Mouse (Mus musculus) liver, embryonic 14.5 days (tissue): ENCODE measurements around the gene Ankrd60. TPM values are rescaled to one million over a fixed set of nuclear protein-coding genes. Genes with fewer than 3 reads are reported as not detected.

ENCODE experiments used
- ATAC-seq: fragments of 200-750 bp; cut with Nextera tagmentation; 2 replicates; pipeline ENCODE4 v1.8.0; 2017; ENCODE audit warnings: moderate number of reproducible peaks, mild to moderate bottlenecking, moderate library complexity; ENCODE audit not compliant: insufficient read depth
- DNase-seq, 3 experiments: peaks; one replicate each; pipeline ENCODE4 v3.0.0-alpha.2; 2012 to 2013; ENCODE audit warnings: low read depth in 3 of 3, low spot score in 3 of 3
- H3K27ac ChIP-seq: fragments of 300-500 bp; sonication (generic); 2 replicates; pipeline ENCODE4 v1.5.1; 2014; ENCODE audit warnings: moderate library complexity, mild to moderate bottlenecking, control low read depth, inconsistent platforms
- H3K27me3 ChIP-seq: fragments of 300-500 bp; sonication (generic); 2 replicates; pipeline ENCODE4 v1.6.1; 2014; ENCODE audit warnings: mild to moderate bottlenecking, low read length, moderate library complexity; ENCODE audit not compliant: control insufficient read depth, insufficient read depth
- H3K36me3 ChIP-seq: fragments of 300-500 bp; sonication (generic); replicated peaks from 2 replicates; pipeline ENCODE4 v1.6.1; 2014; ENCODE audit warnings: low read depth; ENCODE audit not compliant: control insufficient read depth, insufficient read depth
- H3K4me1 ChIP-seq, 2 experiments: fragments of 200-500 bp in 1 of 2; fragments of 300-500 bp in 1 of 2; sonication (generic) in 1 of 2; replicated peaks; 2 replicates each; pipeline ENCODE4 v1.6.1; 2012 to 2014; ENCODE audit warnings: antibody characterized with exemption in 1 of 2, inconsistent platforms in 1 of 2, low read length in 1 of 2; ENCODE audit not compliant: control insufficient read depth in 2 of 2, insufficient read depth in 2 of 2
- H3K4me2 ChIP-seq: fragments of 300-500 bp; sonication (generic); 2 replicates; pipeline ENCODE4 v1.6.1; 2014; ENCODE audit warnings: low read depth, mild to moderate bottlenecking, control low read depth, moderate library complexity
- H3K4me3 ChIP-seq, 2 experiments: fragments of 200-500 bp in 1 of 2; fragments of 300-500 bp in 1 of 2; sonication (generic) in 1 of 2; 2 replicates each; pipeline ENCODE4 v1.5.1; 2012 to 2014; ENCODE audit warnings: low read depth in 2 of 2, low read length in 2 of 2, mild to moderate bottlenecking in 2 of 2, control low read depth in 1 of 2, inconsistent platforms in 1 of 2, moderate library complexity in 1 of 2; ENCODE audit not compliant: insufficient read depth in 1 of 2
- H3K9ac ChIP-seq: fragments of 300-500 bp; sonication (generic); replicated peaks from 2 replicates; pipeline ENCODE4 v1.6.1; 2014; ENCODE audit warnings: mild to moderate bottlenecking, control low read depth, moderate library complexity
- H3K9me3 ChIP-seq: fragments of 300-500 bp; sonication (generic); 2 replicates; pipeline ENCODE4 v1.6.1; 2016; ENCODE audit warnings: low read length, mixed read lengths; ENCODE audit not compliant: control insufficient read depth
- CTCF ChIP-seq: IDR thresholded peaks from 2 replicates; pipeline ENCODE4 v1.5.1; 2016; ENCODE audit warnings: antibody characterized with exemption, low read depth, control low read depth
- EP300 ChIP-seq: IDR thresholded peaks from 2 replicates; pipeline ENCODE4 v1.6.1; 2016; ENCODE audit warnings: antibody characterized with exemption, low read depth
- WGBS: fragments of 180-500 bp; shearing (Covaris S2); extraction: QIAGEN DNeasy Blood & Tissue Kit; methylation state at CpG from one replicate; pipeline ENCODE4 v1.1.7; 2014; ENCODE audit not compliant: insufficient replicate concordance; 5-methylcytosine and 5-hydroxymethylcytosine counted together
- polyA plus RNA-seq, 2 experiments: library from polyadenylated mRNA; depleted of rRNA in 1 of 2; stranded (reverse) in 1 of 2; unstranded in 1 of 2; fragments of >200 nt; fragmentation: Nextera tagmentation in 1 of 2; extraction: Ambion mirVana in 1 of 2; gene quantifications; 2 replicates each; pipeline versions ENCODE4 v1.2.1 to v1.2.3; 2012 to 2014

Gene Ankrd60
- polyA plus RNA-seq, 2 experiments: not detected

- TF ChIP-seq CTCF: no peak
- TF ChIP-seq EP300: no peak
- Histone ChIP-seq H3K36me3 (no peaks in the 10 kb centered on the region), H3K27me3 (no peaks in the 10 kb centered on the region), H3K27ac (no peak overlapping the region), H3K9ac (no peak overlapping the region), H3K4me3 (no peak overlapping the region), H3K4me1 (no peaks in the 10 kb centered on the region), H3K9me3 (no peaks in the 10 kb centered on the region), H3K4me2 (no peak overlapping the region)
- DNase-seq (no peak), ATAC-seq (no peak)
- WGBS: 64% methylated on average over 5 of the region's 5 CpGs
These were observed 41.0 kb upstream of the Ankrd60 start for GRCm38 (mm10) chr2:173619132-173619531.

GRCm38 (mm10) chr2:173616156-173616555, 38.0 kb upstream of the Ankrd60 start:
- H3K4me2 ChIP-seq: no peak overlapping the region
- peaks cover 0 to under 1% of the 10 kb centered on the region in 2 experiments; a peak in 1 of 4 replicates for H3K4me1 ChIP-seq
- no peaks in the 10 kb centered on the region for H3K9me3 ChIP-seq
- no peak for DNase-seq
- H3K27me3 ChIP-seq: no peaks in the 10 kb centered on the region
- no peak overlapping the region for H3K4me3 ChIP-seq
- WGBS: 77% methylated on average over 7 of the region's 7 CpGs
- H3K9ac ChIP-seq: no peak overlapping the region
- no peaks in the 10 kb centered on the region for H3K36me3 ChIP-seq
- H3K27ac ChIP-seq: no peak overlapping the region
- no peak for ATAC-seq
- TF ChIP-seq EP300 (no peak), CTCF (no peak)

DNA sequence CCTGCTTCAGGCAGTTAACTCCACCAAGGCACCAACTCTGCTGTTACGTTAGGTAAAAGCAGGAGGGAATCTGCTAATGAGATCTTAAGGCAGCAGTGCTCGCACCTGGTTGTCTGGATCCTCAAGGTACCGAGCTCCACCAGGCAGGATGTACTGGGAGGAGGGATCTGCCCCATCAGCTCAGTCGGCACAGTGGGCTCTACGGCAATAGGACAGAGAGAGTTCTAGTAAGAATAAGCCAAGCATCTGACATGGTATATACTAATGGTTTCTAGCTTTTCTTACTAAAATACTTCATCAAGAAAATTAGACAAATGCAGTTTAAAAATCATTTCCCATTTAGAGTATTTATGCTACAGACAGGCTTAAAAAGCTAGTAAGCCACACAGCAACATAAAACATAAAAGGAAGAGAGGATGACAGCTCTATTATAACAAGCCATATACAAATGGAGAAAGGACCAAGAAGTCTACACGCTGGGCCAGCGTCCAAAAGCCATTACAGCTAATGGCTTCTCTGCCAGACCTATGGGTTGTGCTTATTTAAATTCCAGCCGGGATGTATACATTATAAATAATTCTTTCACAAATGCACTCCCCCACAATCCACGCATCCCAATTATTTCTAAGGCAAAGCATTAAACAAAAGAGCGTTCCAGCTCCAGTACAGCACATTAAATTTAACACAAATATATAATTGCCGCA, 37.4 kb upstream of the Ankrd60 start:
- 82% methylated on average over 11 of the region's 11 CpGs for WGBS
- H3K27ac ChIP-seq: no peak overlapping the region
- H3K9me3 ChIP-seq: no peaks in the 10 kb centered on the region
- H3K4me1 ChIP-seq: peaks cover 0 to 2% of the 10 kb centered on the region in 2 experiments; a peak in 1 of 4 replicates
- no peak overlapping the region for H3K4me3 ChIP-seq
- DNase-seq: no peak
- H3K9ac ChIP-seq: no peak overlapping the region
- ATAC-seq: no peak
- no peak overlapping the region for H3K4me2 ChIP-seq
- H3K27me3 ChIP-seq: no peaks in the 10 kb centered on the region
- TF ChIP-seq EP300 (no peak), CTCF (no peak)
- no peaks in the 10 kb centered on the region for H3K36me3 ChIP-seq

DNA sequence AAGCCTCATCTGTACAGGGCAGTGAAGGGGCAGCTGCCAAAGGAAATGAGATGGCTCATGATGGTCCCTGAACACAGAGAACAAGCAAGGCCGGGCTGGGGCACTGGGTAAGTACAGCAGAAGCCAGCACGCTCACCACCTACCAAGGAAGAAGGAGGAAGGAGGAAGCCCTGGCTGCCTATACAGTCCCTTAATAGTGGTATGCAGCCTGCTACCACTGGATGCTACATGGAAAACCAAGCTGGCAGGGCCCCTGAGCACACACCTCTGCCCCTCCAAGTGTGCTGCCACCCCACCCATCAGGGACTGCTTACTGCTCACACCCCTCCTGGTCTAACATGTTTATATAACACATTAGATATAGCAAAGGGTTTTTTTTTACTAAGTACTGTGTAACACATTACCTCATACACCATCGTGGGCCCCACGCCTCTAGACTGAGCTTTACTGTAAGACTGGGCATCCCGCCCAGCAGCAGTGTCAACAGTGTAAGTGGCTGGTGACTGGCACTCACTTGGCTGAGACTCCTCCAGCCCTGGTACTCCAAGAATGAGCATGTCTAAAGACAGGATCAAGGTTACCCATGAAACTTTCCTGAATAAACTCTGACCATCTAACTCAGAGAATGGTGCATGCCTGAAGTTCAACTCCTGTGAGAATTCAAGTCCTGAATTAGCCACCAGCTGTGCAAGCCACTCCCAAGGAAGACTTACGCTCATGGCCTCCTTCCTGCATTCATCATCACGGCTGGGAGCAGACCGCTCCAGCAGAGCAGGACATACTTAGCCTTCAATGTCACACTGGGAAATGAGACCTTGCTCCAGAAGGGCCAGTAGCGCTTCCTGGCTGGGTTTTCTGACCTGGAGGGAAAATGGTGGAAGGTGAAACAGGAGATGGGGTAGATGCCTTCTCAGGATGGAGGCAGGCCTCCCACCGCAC, 30.1 kb upstream of the Ankrd60 start:
- DNase-seq: no peak
- H3K9me3 ChIP-seq: no peaks in the 10 kb centered on the region
- H3K9ac ChIP-seq: no peak overlapping the region
- ATAC-seq: no peak
- H3K4me2 ChIP-seq: no peak overlapping the region
- no peak for TF ChIP-seq EP300
- TF ChIP-seq CTCF: no peak
- no peak overlapping the region for H3K4me3 ChIP-seq
- no peaks in the 10 kb centered on the region for H3K36me3 ChIP-seq
- H3K27me3 ChIP-seq: no peaks in the 10 kb centered on the region
- WGBS: 83% methylated on average over 10 of the region's 10 CpGs
- 0 out of 4 replicates have a peak, but pooled peaks cover 0 to 2% of the 10 kb centered on the region in 2 experiments for H3K4me1 ChIP-seq
- H3K27ac ChIP-seq: no peak overlapping the region

DNA sequence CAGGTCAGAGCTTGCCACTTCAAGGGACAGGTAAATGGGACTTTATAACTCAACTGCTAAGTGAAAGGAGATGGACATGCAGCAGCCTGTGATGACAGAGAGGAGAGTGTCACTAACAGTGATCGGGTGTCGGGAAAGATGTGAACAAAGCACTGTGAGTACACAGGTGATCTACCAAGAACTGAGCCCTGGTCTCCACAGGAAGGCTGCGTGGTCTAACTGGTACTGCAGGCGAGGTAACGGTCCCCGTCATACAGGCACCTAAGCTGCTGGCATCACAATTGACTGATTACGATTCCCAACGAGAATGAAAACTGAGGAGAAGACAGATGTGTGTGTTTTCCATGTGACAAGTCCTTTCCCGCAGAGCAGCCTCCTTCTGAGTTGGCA, 28.2 kb upstream of the Ankrd60 start:
- no peaks in the 10 kb centered on the region for H3K27me3 ChIP-seq
- DNase-seq (no peak), ATAC-seq (no peak)
- no peak overlapping the region for H3K4me3 ChIP-seq
- H3K4me2 ChIP-seq: no peak overlapping the region
- no peaks in the 10 kb centered on the region for H3K36me3 ChIP-seq
- no peak for TF ChIP-seq CTCF
- no peak for TF ChIP-seq EP300
- WGBS: 80% methylated on average over 9 of the region's 9 CpGs
- H3K27ac ChIP-seq: no peak overlapping the region
- H3K4me1 ChIP-seq: 0 out of 4 replicates have a peak, but pooled peaks cover 0 to 2% of the 10 kb centered on the region in 2 experiments
- H3K9me3 ChIP-seq: no peaks in the 10 kb centered on the region
- no peak overlapping the region for H3K9ac ChIP-seq
